9 mouse cellular contexts compared by ENCODE assay signal in the genomic region with DNA sequence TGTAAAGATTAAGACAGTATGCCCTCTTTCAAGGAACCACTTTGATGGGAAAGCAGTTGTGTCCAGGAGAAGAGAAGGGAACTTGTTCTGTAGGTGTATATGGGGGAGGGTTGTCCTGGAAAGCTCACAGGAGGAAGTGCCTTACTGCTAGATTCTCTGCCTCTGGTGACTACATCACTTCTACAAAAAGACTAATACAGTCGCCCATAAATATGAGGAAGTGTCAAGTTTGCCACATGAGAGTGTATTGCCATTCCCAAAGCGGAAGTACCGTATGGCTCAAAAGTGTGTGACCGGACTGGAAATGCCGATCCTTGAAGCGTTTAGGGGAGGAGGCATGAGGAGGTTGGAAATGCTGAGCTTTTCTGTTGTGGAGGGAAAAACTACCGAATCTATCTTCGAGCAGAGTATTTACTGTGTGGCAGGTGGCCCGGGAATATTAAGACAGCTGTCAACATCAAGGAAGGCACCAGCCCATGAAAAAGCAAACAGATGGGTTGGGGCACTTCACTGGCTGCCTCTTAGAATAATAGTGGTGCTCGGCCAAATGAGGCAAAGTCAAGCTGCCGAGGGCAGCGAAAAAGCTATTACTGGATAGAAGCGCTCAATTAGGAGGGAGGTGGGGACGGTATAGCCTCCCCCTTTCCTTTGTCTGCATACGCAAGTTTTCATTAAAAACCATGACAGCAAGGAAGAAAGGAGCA. TPM values are rescaled to one million over a fixed set of nuclear protein-coding genes. Genes with fewer than 3 reads are reported as not detected.
A peak's percentile ranks its signal among the peaks of the same experiment; 100 is the strongest.
DNase-seq lines count a peak whose midpoint lies in the region; ATAC-seq and TF ChIP-seq lines count a peak whose summit lies in the region.
"Had no signal": no experiment of that assay in that cellular context is flagged by ENCODE, and none has a peak within 500 bp of the region (broad histone marks: within the 10 kb centered on the region; RNA-seq: fewer than 3 reads in every experiment).

No protein-coding gene starts in this region.

- no peak for TF ChIP-seq CTCF in left cerebral cortex, adult 2 months (IDR thresholded peaks at IDR 0.05)

- WGBS in embryonic facial prominence, embryonic 15.5 days, result 43% methylated on average over 15 of the region's 15 CpGs
- WGBS in macrophage (ENCODE audit: missing documents), result 36% methylated on average over 15 of the region's 15 CpGs

- H3K4me2 ChIP-seq in embryonic facial prominence, embryonic 15.5 days (replicated peaks), result peak overlapping the region; percentile 22

- ATAC-seq in embryonic facial prominence, embryonic 15.5 days (ENCODE audit: insufficient number of reproducible peaks, low FRiP score, low TSS enrichment, low read depth), result no peak
- peak; percentile 85 for ATAC-seq in neutrophil, adult 5-6 weeks (ENCODE audit: extremely low read depth, insufficient number of reproducible peaks, low FRiP score, poor library complexity, severe bottlenecking)

- no peak overlapping the region for H3K9ac ChIP-seq in embryonic facial prominence, embryonic 15.5 days

- peak overlapping the region; percentile 21 for H3K4me3 ChIP-seq in left cerebral cortex, adult 2 months
- H3K4me3 ChIP-seq in embryonic facial prominence, embryonic 15.5 days (replicated peaks), result no peak overlapping the region
- H3K4me3 ChIP-seq in macrophage (ENCODE audit: inconsistent target), result no peak overlapping the region; the same call in 1 of the 2 replicates

- H3K79me2 ChIP-seq in macrophage (ENCODE audit: inconsistent target), result peaks cover 8% of the 10 kb centered on the region

- no peak for DNase-seq in left cerebral cortex, adult 2 months (ENCODE audit: extremely low spot score in 1 of 2, low spot score in 2 of 2)
- DNase-seq in left cerebral cortex, adult 9 months (ENCODE audit: low spot score in 2 of 2), result no peak
- DNase-seq in adrenal gland, postnatal 36 days, result no peak
- no peak for DNase-seq in Muller cell, postnatal 12 days (ENCODE audit: inconsistent ontology term)
- DNase-seq in thymus, postnatal 0 days (ENCODE audit: low spot score), result no peak
- DNase-seq: kidney, postnatal 25 days had no signal

- H3K36me3 ChIP-seq in embryonic facial prominence, embryonic 15.5 days, result no peaks in the 10 kb centered on the region
- no peaks in the 10 kb centered on the region for H3K36me3 ChIP-seq in macrophage (ENCODE audit: inconsistent target)

- no peaks in the 10 kb centered on the region for H3K27me3 ChIP-seq in embryonic facial prominence, embryonic 15.5 days

- no peak overlapping the region for H3K27ac ChIP-seq in left cerebral cortex, adult 2 months
- H3K27ac ChIP-seq in embryonic facial prominence, embryonic 15.5 days (replicated peaks), result no peak overlapping the region
- peak overlapping the region; percentile 51 for H3K27ac ChIP-seq in macrophage

- H3K9me3 ChIP-seq in embryonic facial prominence, embryonic 15.5 days (replicated peaks), result no peaks in the 10 kb centered on the region

- peaks cover 16% of the 10 kb centered on the region for H3K4me1 ChIP-seq in embryonic facial prominence, embryonic 15.5 days

- intact Hi-C loops in left cerebral cortex, adult 2 months (cut with DNase I), result loop anchor here (5.0 kb wide), 2 partner anchors 57 to 132 kb away; partner anchors contain the start of gene Riox2

RNA-seq across cellular contexts. Expression of gene Crybg3, which starts 3.5 kb away (rescaled TPM):
- 1 to 10 TPM; 4.9 TPM for total RNA-seq in left cerebral cortex, adult 2 months (2021)
- 11.4 and 12.7 TPM in 2 replicates for polyA plus RNA-seq in embryonic facial prominence, embryonic 15.5 days (2015; fragmentation: Nextera tagmentation; extraction: Ambion mirVana)
- total RNA-seq in macrophage (2018; cell fraction: chromatin; rRNA removed), result 100 to 1,000 TPM in 5 of 26 experiments, 10 to 100 TPM in 21; 25.0 to 196 (median 61.1) TPM
- 10 to 100 TPM; 12.1 to 34.3 (median 16.9) TPM for total RNA-seq in macrophage (2018; cell fraction: cytosol; rRNA removed)
- total RNA-seq in macrophage (2018; cell fraction: nucleus; rRNA removed), result 100 to 1,000 TPM in 1 of 26 experiments, 10 to 100 TPM in 25; 18.9 to 136 (median 38.1) TPM
- polyA plus RNA-seq in macrophage (2018), result 10.0 to 23.3 TPM (median 12.1 TPM) in 3 replicates
- total RNA-seq in neutrophil, adult 5-6 weeks (2017), result 37.0 and 38.8 TPM in 2 replicates
- 10 to 100 TPM; 12.5 to 19.5 TPM for total RNA-seq in adrenal gland, postnatal 36 days (2021)
- 2.0 and 2.1 TPM in 2 replicates for polyA plus RNA-seq in thymus, postnatal 0 days (2015; fragmentation: Nextera tagmentation; extraction: Ambion mirVana)

RNA-seq across cellular contexts. Expression of gene Arl6, which starts 35.0 kb away (rescaled TPM):
- total RNA-seq in left cerebral cortex, adult 2 months (2021), result 10 to 100 TPM; 31.0 to 33.2 TPM
- polyA plus RNA-seq in embryonic facial prominence, embryonic 15.5 days (2015; fragmentation: Nextera tagmentation; extraction: Ambion mirVana), result 34.0 and 34.8 TPM in 2 replicates
- 1 to 10 TPM in 19 of 26 experiments, under 1 TPM in 3, not detected in 4; 0.51 to 6.8 (median 2.1) TPM for total RNA-seq in macrophage (2018; cell fraction: chromatin; rRNA removed)
- total RNA-seq in macrophage (2018; cell fraction: cytosol; rRNA removed), result 1 to 10 TPM; 2.1 to 7.5 (median 4.9) TPM
- 1 to 10 TPM in 19 of 26 experiments, under 1 TPM in 6, not detected in 1; 0.32 to 7.4 (median 2.3) TPM for total RNA-seq in macrophage (2018; cell fraction: nucleus; rRNA removed)
- polyA plus RNA-seq in macrophage (2018), result 3.8 to 6.6 TPM (median 5.2 TPM) in 3 replicates
- 0.58 and 2.7 TPM in 2 replicates for total RNA-seq in neutrophil, adult 5-6 weeks (2017)
- total RNA-seq in adrenal gland, postnatal 36 days (2021), result 1 to 10 TPM; 9.7 to 9.8 TPM
- 10.8 and 13.2 TPM in 2 replicates for polyA plus RNA-seq in thymus, postnatal 0 days (2015; fragmentation: Nextera tagmentation; extraction: Ambion mirVana)
